Mouse (Mus musculus) heart, embryonic 15.5 days (tissue): ENCODE measurements around the gene Akap6. TPM values are rescaled to one million over a fixed set of nuclear protein-coding genes. Genes with fewer than 3 reads are reported as not detected.

Source experiments
- ATAC-seq: fragments of 200-750 bp; cut with Nextera tagmentation; replicated peaks from 2 replicates; pipeline ENCODE4 v1.8.0; 2017; ENCODE audit warnings: low read depth, moderate TSS enrichment; ENCODE audit not compliant: insufficient number of reproducible peaks, insufficient read depth, low FRiP score
- H3K27ac ChIP-seq: fragments of 300-500 bp; sonication (generic); 2 replicates; pipeline ENCODE4 v1.5.1; 2015; ENCODE audit warnings: mild to moderate bottlenecking, inconsistent platforms
- H3K27me3 ChIP-seq: fragments of 300-500 bp; sonication (generic); 2 replicates; pipeline ENCODE4 v1.6.1; 2015; ENCODE audit warnings: inconsistent platforms
- H3K36me3 ChIP-seq: fragments of 300-500 bp; sonication (generic); 2 replicates; pipeline ENCODE4 v1.6.1; 2015; ENCODE audit warnings: mild to moderate bottlenecking, inconsistent platforms
- H3K4me1 ChIP-seq: fragments of 300-500 bp; sonication (generic); replicated peaks from 2 replicates; pipeline ENCODE4 v1.6.1; 2015; ENCODE audit warnings: inconsistent platforms
- H3K4me2 ChIP-seq: fragments of 300-500 bp; sonication (generic); 2 replicates; pipeline ENCODE4 v1.6.1; 2015; ENCODE audit warnings: inconsistent platforms, mild to moderate bottlenecking, moderate library complexity
- H3K4me3 ChIP-seq: fragments of 300-500 bp; sonication (generic); 2 replicates; pipeline ENCODE4 v1.5.1; 2015; ENCODE audit warnings: mild to moderate bottlenecking, inconsistent platforms
- H3K9ac ChIP-seq: fragments of 300-500 bp; sonication (generic); 2 replicates; pipeline ENCODE4 v1.6.1; 2015; ENCODE audit warnings: mild to moderate bottlenecking, inconsistent platforms
- H3K9me3 ChIP-seq: fragments of 300-500 bp; sonication (generic); replicated peaks from 2 replicates; pipeline ENCODE4 v1.6.1; 2016; ENCODE audit warnings: inconsistent platforms
- WGBS: fragments of 180-500 bp; shearing (Covaris S2); methylation state at CpG from one replicate; pipeline ENCODE4 v1.1.7; 2015; ENCODE audit warnings: mixed read lengths; 5-methylcytosine and 5-hydroxymethylcytosine counted together
- polyA plus RNA-seq: library from polyadenylated mRNA; unstranded; fragments of >200 nt; fragmentation: Nextera tagmentation; extraction: Ambion mirVana; gene quantifications from 2 replicates; pipeline ENCODE4 v1.2.1, GENCODE M21; 2015

Gene Akap6
- polyA plus RNA-seq, 1 experiment from 2014 or later, result 10.4 TPM

GRCm38 (mm10) chr12:52925448-52925847 is 226.3 kb downstream of the Akap6 start:
- no peaks in the 10 kb centered on the region; the same call in 1 of the 2 replicates for H3K36me3 ChIP-seq
- H3K4me2 ChIP-seq, result no peak overlapping the region
- H3K27me3 ChIP-seq, result no peaks in the 10 kb centered on the region
- no peak overlapping the region for H3K27ac ChIP-seq
- peaks cover 22% of the 10 kb centered on the region for H3K4me1 ChIP-seq
- H3K9ac ChIP-seq, result no peak overlapping the region
- WGBS, result 67% methylated on average over 4 of the region's 4 CpGs
- no peaks in the 10 kb centered on the region for H3K9me3 ChIP-seq
- ATAC-seq, result no peak
- no peak overlapping the region for H3K4me3 ChIP-seq

- Histone ChIP-seq H3K36me3 (no peaks in the 10 kb centered on the region), H3K4me3 (no peak overlapping the region), H3K9me3 (no peaks in the 10 kb centered on the region), H3K27ac (no peak overlapping the region), H3K9ac (no peak overlapping the region), H3K27me3 (no peaks in the 10 kb centered on the region), H3K4me2 (no peak overlapping the region), H3K4me1 (no peaks in the 10 kb centered on the region)
- WGBS, result 65% methylated on average over 7 of the region's 13 CpGs
- no peak for ATAC-seq
Observed at GRCm38 (mm10) chr12:52933832-52934231, 234.6 kb downstream of the Akap6 start.

GRCm38 (mm10) chr12:52934989-52935388 is 235.8 kb downstream of the Akap6 start:
- H3K9me3 ChIP-seq, result no peaks in the 10 kb centered on the region
- no peaks in the 10 kb centered on the region for H3K4me1 ChIP-seq
- no peak overlapping the region for H3K9ac ChIP-seq
- no peak for ATAC-seq
- WGBS, result 91% methylated on average over 3 of the region's 3 CpGs
- H3K4me3 ChIP-seq, result no peak overlapping the region
- H3K27me3 ChIP-seq, result no peaks in the 10 kb centered on the region
- no peaks in the 10 kb centered on the region; the same call in 1 of the 2 replicates for H3K36me3 ChIP-seq
- H3K4me2 ChIP-seq, result no peak overlapping the region
- no peak overlapping the region for H3K27ac ChIP-seq

- Histone ChIP-seq H3K4me2 (no peak overlapping the region), H3K9ac (no peak overlapping the region), H3K27ac (no peak overlapping the region), H3K4me3 (no peak overlapping the region), H3K9me3 (no peaks in the 10 kb centered on the region), H3K36me3 (no peaks in the 10 kb centered on the region; the same call in 1 of the 2 replicates), H3K27me3 (no peaks in the 10 kb centered on the region), H3K4me1 (no peaks in the 10 kb centered on the region)
- 84% methylated on average over 5 of the region's 5 CpGs for WGBS
- no peak for ATAC-seq
Observed at GRCm38 (mm10) chr12:52938786-52939185, 239.6 kb downstream of the Akap6 start.

- H3K27ac ChIP-seq, result no peak overlapping the region
- H3K9ac ChIP-seq, result no peak overlapping the region
- ATAC-seq, result no peak
- H3K9me3 ChIP-seq, result no peaks in the 10 kb centered on the region
- H3K4me3 ChIP-seq, result no peak overlapping the region
- no peaks in the 10 kb centered on the region for H3K27me3 ChIP-seq
- H3K4me2 ChIP-seq, result no peak overlapping the region
- no peaks in the 10 kb centered on the region; the same call in 1 of the 2 replicates for H3K36me3 ChIP-seq
- H3K4me1 ChIP-seq, result no peaks in the 10 kb centered on the region
- WGBS, result 58% methylated on average over 15 of the region's 15 CpGs
Observed at GRCm38 (mm10) chr12:52939324-52939946, 240.3 kb downstream of the Akap6 start.

- no peak overlapping the region for H3K27ac ChIP-seq
- H3K27me3 ChIP-seq, result no peaks in the 10 kb centered on the region
- H3K9ac ChIP-seq, result no peak overlapping the region
- H3K4me3 ChIP-seq, result no peak overlapping the region
- no peaks in the 10 kb centered on the region; the same call in 1 of the 2 replicates for H3K36me3 ChIP-seq
- no peaks in the 10 kb centered on the region for H3K9me3 ChIP-seq
- no peak overlapping the region for H3K4me2 ChIP-seq
- 57% methylated on average over 4 of the region's 4 CpGs for WGBS
- no peak for ATAC-seq
- H3K4me1 ChIP-seq, result no peaks in the 10 kb centered on the region
Observed at GRCm38 (mm10) chr12:52941941-52942340, 242.8 kb downstream of the Akap6 start.

- Histone ChIP-seq H3K9me3 (no peaks in the 10 kb centered on the region), H3K4me2 (no peak overlapping the region), H3K4me3 (no peak overlapping the region), H3K4me1 (no peaks in the 10 kb centered on the region), H3K36me3 (no peaks in the 10 kb centered on the region; the same call in 1 of the 2 replicates), H3K27ac (no peak overlapping the region), H3K9ac (no peak overlapping the region), H3K27me3 (no peaks in the 10 kb centered on the region)
- ATAC-seq, result no peak
- 30% methylated on average over 7 of the region's 7 CpGs for WGBS
Observed at GRCm38 (mm10) chr12:52944274-52944673, 245.1 kb downstream of the Akap6 start.

- H3K27me3 ChIP-seq, result no peaks in the 10 kb centered on the region
- no peak overlapping the region for H3K4me3 ChIP-seq
- H3K27ac ChIP-seq, result no peak overlapping the region
- H3K4me2 ChIP-seq, result no peak overlapping the region
- no peaks in the 10 kb centered on the region; the same call in 1 of the 2 replicates for H3K36me3 ChIP-seq
- no peak for ATAC-seq
- no peak overlapping the region for H3K9ac ChIP-seq
- no peaks in the 10 kb centered on the region for H3K9me3 ChIP-seq
- H3K4me1 ChIP-seq, result no peaks in the 10 kb centered on the region
- 70% methylated on average over 2 of the region's 2 CpGs for WGBS
Observed at GRCm38 (mm10) chr12:52944949-52945348, 245.8 kb downstream of the Akap6 start.

GRCm38 (mm10) chr12:52950660-52951059 is 251.5 kb downstream of the Akap6 start:
- 60% methylated on average over 4 of the region's 4 CpGs for WGBS
- no peaks in the 10 kb centered on the region for H3K36me3 ChIP-seq
- H3K9ac ChIP-seq, result no peak overlapping the region
- no peak overlapping the region for H3K4me3 ChIP-seq
- H3K27ac ChIP-seq, result no peak overlapping the region
- H3K4me1 ChIP-seq, result no peaks in the 10 kb centered on the region
- no peaks in the 10 kb centered on the region for H3K9me3 ChIP-seq
- no peak overlapping the region for H3K4me2 ChIP-seq
- no peaks in the 10 kb centered on the region for H3K27me3 ChIP-seq
- ATAC-seq, result no peak

- ATAC-seq, result no peak
- H3K27me3 ChIP-seq, result no peaks in the 10 kb centered on the region
- WGBS, result 85% methylated on average over 3 of the region's 3 CpGs
Observed at GRCm38 (mm10) chr12:52957587-52957986, 258.4 kb downstream of the Akap6 start.

GRCm38 (mm10) chr12:52957994-52958393 is 258.8 kb downstream of the Akap6 start:
- Histone ChIP-seq H3K9ac (no peak overlapping the region), H3K4me3 (no peak overlapping the region), H3K4me1 (no peaks in the 10 kb centered on the region), H3K36me3 (no peaks in the 10 kb centered on the region), H3K4me2 (no peak overlapping the region), H3K9me3 (no peaks in the 10 kb centered on the region), H3K27ac (no peak overlapping the region), H3K27me3 (no peaks in the 10 kb centered on the region)
- WGBS, result 60% methylated on average over 3 of the region's 3 CpGs
- no peak for ATAC-seq

More at GRCm38 (mm10) chr12:52957587-52957986, 258.4 kb downstream of the Akap6 start:
- H3K4me2 ChIP-seq, result no peak overlapping the region
- H3K4me1 ChIP-seq, result no peaks in the 10 kb centered on the region
- H3K36me3 ChIP-seq, result no peaks in the 10 kb centered on the region
- H3K27ac ChIP-seq, result no peak overlapping the region
- no peaks in the 10 kb centered on the region for H3K9me3 ChIP-seq
- no peak overlapping the region for H3K9ac ChIP-seq
- H3K4me3 ChIP-seq, result no peak overlapping the region

GRCm38 (mm10) chr12:52991745-52992144 is 292.6 kb downstream of the Akap6 start:
- no peak overlapping the region for H3K4me3 ChIP-seq
- no peaks in the 10 kb centered on the region for H3K9me3 ChIP-seq
- no peak overlapping the region for H3K27ac ChIP-seq
- no peaks in the 10 kb centered on the region for H3K4me1 ChIP-seq
- no peaks in the 10 kb centered on the region for H3K27me3 ChIP-seq
- no peak overlapping the region for H3K4me2 ChIP-seq
- H3K36me3 ChIP-seq, result no peaks in the 10 kb centered on the region
- H3K9ac ChIP-seq, result no peak overlapping the region
- WGBS, result 70% methylated on average over 6 of the region's 6 CpGs
- no peak for ATAC-seq
